Mouse (Mus musculus) spleen, postnatal 36 days (tissue): ENCODE data around the gene Ptprf.
A peak's percentile ranks its signal among the peaks of the same experiment; 100 is the strongest.

ENCODE experiments used
- DNase-seq, 2 experiments: peaks; one replicate each; pipeline ENCODE4 v3.0.0; 2022; ENCODE audit warnings: low spot score in 2 of 2, mixed read lengths in 1 of 2

The Ptprf gene

DNA sequence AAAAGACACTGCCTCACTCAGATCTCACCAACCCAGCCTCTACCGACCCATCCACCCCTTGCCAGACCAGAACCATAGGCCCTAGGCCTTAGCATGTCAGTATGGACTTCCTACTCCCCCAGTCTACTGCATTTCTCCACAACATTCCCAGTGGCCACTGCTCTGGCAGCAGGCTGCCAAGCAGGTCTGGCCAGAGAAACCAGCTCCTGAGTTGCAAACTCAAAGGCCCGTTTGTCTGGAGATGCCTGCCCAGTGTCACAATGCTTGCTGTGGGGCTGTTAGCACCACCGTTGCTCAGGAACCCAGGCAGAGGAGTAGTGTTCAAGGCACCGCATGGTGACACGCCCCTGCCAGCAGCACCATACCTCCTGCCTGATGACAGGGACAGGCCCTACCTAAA lies 5.0 kb downstream of the Ptprf start:
- DNase-seq = no peak

DNA sequence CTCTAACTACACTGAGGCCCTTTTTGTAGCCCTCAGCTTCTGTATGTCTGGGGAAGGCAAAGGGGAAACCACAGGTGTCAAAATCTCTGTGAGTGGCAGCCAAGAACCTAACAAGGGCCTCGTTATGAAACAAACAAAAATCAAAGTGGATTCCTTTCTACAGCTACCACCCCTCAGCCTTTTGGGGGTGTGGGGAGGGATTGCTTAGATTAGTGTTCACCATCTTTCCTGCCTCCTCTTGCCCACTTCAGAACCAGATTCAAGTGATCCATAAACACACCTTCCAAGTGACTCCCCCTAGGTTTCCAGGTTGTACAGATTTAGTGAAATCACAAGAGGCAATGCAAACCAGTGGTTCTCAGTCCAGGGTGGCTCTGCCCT lies 9.0 kb downstream of the Ptprf start:
- no peak for DNase-seq

DNA sequence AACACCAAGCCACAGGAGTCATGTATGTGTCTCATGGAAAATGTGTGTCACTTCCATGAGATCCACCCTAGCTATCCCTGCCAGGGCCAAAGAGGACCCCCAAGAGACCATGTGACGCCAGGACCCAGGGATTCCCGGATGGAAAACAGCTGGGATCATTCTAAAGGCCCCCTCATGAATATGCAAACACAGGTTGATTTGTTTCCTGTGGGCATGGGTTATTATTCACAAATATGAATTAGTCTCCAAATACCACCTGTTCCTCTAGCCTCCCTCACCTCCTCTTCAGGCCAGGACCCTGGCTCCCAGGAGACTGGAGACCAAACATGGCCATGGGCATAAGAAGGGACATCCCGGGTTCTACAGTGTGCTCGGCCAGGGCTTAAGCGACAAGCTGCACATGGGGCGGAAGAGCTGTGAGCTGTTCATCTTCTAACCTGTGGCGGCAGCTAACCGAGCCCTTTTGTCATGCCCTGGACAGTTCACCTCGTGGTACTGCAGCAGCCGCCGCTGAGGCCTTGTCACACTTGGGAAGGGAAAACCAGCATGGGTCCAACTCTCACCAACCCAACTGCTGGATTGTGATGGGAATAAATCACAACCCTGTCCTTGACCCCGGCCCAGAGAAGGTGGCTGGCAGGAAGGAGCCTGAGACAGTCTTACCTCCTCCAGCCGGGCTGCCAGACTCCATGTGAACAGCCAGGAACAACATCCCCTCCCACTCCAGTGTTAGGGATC lies 9.6 kb downstream of the Ptprf start:
- no peak for DNase-seq

DNA sequence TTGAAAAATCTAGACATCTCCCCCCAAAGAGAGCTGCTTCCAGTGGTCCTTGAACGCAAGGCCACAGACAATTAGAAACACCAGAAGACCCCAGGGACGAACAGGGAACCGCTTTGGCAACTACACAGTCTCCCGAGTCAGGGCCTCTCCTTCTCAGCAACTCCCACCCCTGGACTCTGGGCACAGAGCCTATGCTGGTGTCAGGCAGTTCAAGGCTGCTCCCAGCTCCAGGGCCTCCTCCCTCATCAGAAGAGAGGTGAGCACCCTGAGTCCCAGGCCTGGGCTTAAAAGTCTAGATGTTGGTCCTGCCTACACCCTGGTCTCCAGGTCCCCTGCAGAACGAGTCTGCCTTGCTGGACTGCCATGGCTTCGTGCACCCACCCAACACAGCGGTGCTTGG lies 10.7 kb downstream of the Ptprf start:
- DNase-seq = no peak

DNA sequence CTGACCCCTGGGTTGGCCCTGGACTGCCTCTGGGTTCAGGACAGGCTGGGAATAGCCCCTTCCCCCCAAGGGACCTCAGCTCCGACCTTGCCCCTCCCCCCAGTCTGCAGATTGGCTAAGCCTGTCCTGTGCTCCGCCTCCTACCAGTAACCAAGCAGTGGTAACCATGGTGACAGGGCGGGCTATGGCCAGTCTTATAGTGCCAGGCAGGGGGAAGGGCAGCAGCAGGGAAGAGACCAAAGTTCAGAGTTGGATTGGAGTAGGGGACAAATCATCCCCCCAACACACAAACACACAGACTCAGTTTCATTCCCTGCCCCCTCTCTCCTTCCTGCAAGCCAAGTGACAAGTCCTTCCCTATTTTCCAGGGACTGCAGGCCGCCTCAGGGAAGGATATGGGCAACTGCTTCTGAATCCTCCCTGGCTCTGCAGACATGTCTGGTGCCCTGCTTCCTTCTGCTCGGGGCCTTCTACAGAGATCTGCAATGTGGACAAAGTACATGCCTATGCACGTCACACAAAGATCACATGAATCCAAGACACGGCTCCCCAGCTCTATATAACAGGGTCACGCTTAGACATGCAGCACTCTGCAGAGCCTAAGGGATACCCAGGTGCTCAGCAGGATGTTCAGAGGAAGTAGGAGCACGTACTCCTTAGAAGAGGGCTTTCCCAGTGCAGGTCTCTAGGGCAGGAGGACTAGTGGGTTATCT lies 14.5 kb downstream of the Ptprf start:
- DNase-seq = no peak

DNA sequence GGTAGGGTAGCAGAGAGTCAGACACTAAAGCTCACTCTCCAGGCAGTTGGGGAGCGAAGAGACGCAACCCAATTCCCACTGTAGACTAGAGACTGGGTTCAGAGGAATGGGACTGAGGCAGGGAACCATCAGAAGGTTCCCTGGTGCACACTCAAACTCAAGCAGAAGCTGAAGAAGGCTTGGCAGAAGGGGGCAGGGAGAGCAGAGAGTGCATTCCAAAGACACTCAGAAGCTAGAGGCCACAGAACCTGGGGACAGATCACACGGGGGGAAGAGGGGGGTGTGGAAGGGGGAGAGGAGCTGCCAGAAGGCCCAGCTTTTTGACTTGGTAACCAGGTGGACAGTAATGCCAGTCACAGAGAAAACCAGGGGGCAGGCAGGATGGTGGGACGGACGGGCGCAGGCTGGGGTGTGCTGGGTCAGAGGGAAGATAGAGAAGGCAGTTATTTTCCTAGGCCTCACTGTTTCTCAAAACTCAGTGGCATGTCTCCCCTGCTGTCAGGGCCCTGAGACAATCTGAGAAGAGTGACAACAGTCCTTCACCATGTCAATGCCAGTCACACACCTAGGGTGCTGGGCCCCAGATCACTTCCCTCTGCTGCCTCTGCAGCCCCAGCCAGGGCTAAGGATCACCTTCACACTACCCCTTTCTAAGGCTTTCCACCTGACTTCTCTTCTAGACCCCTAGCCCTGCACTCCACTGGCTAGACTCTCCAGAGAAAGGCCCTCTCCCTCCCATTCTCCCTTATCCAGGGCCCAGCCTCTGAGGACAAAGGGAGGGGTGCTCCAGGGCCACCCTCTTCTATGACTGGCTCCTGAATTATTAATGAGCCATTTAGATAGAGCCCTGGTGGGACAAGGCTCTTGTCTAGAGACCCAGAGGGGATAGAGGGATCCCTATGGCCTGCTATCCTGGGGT lies 15.3 kb downstream of the Ptprf start:
- DNase-seq = no peak

DNA sequence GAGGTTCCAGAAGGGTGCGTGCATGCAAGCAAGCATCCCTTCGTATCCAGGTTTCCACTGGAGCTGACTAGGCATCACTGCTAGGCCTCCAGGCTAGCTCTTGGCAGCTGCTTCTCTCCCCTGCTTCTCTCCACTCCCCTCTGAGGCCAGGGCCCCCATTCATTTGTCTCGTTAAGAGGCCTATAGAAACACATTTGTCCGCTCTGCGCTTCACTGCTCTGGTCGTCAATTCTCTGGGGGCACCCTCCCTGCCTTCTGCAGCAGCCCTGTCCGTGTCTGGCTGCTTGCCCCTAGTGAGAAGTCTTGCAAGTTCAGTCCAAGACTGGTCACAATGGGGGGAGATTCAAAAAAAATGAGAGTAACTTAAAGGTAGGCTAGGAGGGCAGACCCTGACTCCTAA lies 16.7 kb downstream of the Ptprf start:
- no peak for DNase-seq

DNA sequence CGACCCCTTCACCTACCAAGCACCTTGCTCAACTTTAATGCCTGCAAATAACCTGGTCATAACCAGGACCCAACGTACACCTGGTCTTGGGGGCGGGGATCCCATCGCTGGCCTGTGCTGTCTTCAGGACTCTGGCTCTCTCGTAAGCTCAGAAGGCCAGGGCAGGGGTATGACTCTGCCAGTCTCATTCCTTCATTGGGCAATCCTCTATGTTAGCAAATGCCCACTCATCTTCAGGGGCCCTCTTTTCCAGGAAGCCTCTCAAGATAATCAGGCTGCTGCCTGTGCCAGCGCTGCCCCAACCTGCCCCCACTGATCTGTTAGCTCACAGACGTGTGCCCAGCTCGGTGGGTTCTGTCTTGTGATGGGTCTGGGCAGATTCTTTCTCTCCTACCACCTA lies 17.2 kb downstream of the Ptprf start:
- DNase-seq = no peak

DNA sequence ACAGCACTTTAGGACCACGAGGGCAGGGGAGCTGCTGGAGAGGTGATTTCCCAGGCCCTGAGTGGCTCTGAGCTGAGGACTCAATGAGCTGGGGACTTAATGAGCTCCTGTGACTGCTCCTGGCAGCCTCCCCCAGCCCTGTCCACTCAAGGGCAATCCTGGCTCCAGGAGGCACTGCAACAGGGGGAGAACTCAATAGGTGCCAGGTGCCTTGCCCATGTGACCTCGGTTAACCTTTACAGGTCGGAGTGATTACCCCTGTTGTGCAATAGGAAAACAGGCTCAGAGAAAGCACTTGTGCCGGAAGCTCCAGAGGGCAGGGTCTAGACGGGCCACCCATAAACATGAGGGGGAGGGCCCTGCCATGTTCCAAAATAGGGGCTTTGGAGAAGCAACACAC lies 17.7 kb downstream of the Ptprf start:
- DNase-seq = no peak

DNA sequence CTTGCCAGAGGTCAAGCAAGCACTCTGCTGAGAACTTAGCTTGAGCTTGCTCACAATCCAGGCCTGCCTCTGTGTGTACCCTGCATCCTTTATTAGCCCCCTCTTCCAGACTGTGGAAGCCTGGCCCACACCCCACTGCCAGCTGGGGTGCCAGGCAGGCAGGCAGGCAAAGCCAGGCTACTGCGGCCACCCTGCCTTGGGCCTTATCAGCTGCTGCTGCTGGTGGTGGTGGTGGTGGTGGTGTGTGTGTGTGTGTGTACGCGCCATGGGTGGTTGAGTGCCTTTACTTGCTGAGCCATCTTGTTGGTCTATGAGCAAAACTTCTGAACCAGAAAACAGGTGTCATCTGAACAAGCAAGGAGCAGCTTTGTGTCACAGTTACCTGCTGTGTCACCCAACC lies 18.3 kb downstream of the Ptprf start:
- no peak for DNase-seq

DNA sequence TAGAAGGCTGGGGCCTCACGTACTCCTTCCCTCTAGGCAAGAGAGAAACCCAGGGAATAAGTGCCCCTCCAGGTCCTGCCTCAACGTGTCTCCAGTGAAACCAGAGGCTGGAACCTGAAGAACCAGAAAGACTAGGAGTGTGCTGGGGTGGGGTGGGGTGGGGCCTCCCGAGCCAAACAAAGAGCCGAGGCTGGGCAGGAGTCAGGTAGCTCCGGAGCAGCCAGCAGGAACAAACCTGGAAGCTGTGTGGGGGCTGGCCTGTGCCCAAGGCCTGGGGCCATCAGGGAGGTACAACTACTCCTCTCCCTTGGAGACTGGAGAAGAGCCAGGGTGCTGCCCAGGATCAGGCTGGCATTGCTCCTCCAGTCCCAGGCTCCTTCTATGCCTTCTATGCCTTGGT lies 18.9 kb downstream of the Ptprf start:
- no peak for DNase-seq

DNA sequence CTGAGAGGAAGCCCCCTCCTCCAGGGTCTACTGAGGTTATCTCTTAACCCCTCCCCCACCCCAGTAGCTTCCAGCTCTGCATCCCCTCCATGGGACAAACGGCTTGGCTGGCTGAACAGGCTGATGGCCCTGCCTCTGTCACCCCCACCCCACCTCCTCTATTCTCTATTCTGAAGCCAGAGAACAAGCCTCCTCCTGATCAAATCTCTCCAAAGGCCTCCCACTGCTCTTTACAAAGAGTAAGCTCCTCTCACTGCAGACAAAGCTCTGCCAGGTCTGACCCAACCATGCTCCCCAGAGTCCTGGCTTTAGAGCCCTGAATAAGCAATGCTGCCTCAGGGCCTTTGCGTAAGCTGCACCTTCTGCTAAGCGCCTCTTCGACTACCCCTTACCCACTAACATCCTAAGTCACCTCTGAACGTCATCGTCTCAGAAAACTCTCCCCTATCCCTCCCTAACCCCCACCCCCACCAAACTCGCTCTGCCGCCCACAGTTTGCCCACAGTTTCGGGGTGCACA lies 19.6 kb downstream of the Ptprf start:
- DNase-seq = no peak

DNA sequence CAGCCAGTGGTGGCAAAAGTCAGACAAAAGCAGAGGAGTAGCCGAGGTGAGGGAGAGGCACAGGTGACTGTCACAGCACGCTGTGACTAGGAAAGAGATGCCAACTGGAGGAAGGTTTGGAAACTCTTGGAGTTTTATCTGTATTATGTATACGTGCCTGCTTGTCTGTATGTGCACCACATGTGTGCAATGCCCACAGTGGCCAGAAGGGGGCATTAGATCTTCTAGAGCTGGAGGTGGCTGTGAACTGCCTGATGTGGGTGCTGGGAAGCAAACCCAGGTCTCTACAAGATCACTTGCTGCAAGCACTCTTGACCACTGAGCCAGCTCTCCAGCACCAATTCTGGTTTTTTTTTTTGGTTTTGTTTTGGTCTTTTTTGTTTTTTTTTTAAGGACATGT lies 20.5 kb downstream of the Ptprf start:
- DNase-seq = no peak

DNA sequence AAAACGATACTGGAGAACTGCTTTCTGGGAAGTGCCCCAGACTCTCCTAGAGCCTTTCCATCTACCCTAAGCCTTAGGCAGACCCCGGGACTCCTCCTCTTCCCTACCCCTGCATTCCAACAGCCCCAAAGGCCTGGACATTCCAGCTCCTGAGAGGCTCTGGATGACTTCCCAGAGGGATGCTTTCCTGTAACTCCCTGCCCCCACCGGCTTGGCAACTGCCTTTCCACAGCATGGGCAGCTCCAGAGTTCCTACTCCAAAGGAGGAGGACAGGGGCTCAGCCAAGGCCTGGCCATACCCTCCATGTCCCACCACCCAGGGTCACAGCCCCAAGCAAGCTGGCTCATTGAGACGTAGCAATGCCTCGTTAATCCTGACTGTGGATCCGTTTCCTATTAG lies 21.2 kb downstream of the Ptprf start:
- peak in 1 of 2 experiments; percentile 30 for DNase-seq

DNA sequence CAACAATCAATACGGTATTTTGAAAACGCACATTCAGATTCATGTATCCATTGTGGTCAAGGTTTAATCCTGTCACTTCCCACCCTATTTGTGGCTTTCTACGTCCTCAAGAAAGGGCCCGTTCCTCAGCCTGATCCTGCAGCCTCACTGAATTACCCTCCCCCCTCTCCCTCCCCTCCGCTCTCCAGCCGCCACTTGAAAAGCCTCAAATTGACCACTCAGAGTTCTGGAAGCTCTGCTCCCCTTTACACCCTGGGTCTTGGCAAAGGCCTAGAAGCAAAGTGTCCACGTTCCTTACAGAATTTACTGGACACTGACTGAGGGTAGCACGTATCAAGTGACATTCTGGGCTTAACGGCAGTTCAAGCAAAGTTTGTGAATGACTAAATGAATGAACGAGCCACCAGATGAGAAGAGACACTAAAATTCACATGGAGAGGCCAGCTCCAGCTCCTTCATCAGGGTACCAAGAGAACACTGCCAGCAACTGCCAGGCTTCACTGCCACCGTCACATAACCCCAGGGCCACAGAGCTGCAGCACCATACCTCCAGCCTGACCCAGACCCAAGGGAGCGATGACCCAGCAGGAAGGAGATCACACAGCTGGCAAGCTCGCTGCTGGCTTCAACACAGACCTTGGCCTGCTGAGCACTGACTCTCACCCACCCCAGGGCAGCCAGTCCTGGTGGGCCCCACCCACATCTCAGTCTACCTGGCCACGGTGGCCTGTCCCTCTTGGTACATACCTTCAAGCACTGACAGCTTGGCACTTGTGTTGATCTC lies 22.6 kb downstream of the Ptprf start:
- no peak for DNase-seq

DNA sequence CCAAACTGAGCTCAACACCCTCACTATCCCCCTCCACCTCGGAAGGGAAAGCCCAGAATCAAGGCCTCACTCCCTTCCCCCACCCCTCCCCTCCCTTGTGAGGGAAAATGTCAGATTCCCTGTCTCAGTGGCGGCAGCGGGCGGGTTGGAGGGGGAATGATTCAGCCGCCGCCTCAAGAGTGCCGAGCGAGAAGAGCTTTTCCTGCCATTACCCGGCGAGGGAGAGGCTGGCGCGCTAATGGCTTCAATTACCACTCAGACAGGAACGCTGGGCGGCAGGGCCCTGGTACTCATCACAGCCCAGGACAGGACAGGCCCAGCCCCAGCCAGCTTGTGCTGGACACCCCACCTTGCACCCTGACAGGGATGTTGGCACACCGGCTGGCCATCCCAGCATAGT lies 25.6 kb downstream of the Ptprf start:
- DNase-seq = no peak

DNA sequence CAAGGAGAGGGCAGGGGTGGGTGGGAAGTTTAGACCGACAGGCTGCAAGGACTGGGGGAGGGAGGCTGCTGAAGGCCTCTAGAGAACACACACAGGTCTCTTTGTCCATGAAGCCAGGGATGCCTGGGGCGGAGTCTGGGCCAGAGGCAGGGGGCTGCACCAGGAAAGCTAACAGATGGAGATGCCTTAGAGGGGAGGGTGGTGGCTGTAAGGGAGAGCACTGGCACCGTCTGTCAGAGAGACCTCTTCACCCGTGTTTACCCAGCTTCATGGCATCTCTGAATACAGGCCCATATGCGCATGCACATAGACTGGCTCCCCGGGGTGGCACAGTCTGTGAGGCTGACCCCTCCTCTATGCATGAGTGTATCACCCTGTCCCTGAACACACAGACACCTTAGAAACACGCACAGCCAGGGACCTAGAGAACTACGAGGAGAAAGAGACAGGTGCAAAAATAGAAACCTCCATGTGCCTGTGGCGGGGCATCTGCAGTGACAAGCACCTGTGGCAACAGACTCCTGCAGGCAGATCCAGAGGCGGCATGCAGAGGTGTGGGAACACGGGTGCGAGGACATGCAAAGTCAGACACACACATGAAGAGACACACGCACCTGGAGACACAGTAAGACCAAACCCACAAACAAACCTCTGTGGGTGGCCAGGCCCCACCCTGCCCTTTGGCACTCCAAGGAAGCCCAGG lies 29.3 kb downstream of the Ptprf start:
- DNase-seq = no peak

DNA sequence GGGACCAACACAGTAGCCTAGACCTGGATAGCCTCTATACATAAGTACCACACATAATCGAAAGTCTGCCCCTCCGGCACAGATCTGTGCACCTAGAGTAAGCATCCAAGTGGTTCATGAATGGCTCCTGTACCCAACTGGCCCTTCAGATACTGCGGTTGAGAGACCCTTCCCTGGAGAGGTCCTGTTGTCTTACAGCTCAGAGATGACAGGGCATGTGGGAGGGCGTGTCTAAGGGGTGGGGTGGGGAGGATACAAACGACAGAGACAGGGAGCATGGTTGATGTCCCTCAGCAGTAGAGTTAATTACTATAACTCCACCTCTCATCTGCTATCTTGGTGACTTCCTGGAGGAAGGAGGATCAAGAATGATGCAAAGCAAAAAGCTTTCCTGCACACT lies 29.9 kb downstream of the Ptprf start:
- DNase-seq = no peak

DNA sequence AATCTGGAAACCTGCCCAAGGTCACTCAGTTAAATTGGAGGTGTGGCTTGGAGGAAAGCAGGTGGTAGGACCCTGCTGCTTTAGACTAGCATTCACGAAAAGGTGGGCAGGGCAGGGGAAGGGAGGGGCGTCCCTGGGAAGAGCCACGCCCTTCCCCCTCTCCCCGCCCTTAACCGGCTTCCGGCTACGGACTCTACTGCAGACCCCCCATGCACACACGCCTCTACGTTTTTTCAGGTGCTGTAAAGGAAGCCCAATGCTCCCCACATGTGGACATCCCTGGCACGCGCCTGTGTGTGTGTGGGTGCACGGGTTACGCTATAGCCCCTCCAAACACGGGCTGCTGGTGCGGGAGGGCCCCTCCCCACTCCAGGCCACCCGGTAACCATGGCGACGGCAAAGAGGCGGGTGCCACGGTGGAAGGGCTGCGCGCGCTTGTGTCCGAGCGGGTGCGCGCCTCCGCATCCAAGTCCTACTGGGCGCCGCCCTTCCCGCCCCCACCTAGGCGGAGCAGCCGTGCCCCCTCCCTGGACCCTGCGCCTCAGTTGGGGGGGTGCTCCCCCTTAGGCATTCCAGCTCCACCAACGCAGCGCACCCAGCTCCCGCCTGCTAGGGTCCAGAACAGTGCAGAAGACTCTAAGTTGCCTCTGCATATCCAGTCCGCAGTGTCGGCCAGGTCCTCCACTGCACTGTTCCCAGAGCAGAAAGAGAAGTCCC lies 30.5 kb downstream of the Ptprf start:
- peak; percentile 12 to 17 for DNase-seq

DNA sequence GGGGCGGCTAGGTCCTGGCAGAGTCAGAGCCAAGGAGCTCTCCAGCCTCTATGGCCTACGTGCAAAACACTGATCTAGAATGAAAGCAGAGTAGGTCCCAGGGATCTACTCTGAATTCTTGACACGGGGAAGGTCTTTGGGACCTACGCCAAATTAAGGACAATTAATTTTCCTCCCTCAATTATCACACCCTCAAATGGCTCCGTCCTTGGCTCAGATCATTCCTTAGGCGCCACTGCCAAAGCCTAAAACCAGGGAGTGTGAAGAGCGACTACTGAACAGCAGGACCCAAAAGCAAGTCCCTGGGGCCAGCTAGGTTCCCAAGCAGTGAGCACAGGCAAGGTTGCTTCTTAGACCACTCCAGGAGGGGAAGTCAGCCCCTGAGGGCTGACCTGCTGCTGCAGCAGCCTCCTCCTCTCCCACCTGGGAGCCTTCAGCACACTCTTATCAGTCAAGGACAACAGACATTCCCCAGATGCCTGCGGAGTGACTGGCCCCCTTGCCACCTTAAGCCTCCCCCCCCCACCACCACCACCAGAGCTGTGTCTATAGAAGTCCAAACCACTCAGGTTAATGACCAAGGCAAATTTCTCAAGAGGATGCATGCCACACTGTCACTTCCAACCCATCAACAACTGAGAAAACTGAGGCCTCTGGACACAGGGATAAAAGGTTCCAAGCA lies 31.3 kb downstream of the Ptprf start:
- no peak for DNase-seq
